Comparison of ENCODE assay signal across 18 mouse cellular contexts in genomic region chr2:155524378-155524777, GRCm38 (mm10). TPM values are rescaled to one million over a fixed set of nuclear protein-coding genes. Genes with fewer than 3 reads are reported as not detected.
DNase-seq lines count a peak whose midpoint lies in the region; ATAC-seq and TF ChIP-seq lines count a peak whose summit lies in the region.
"Had no signal": no experiment of that assay in that cellular context is flagged by ENCODE, and none has a peak within 500 bp of the region (broad histone marks: within the 10 kb centered on the region; RNA-seq: fewer than 3 reads in every experiment).

No protein-coding gene starts in this region.

- WGBS in kidney, embryonic 14.5 days: 69% methylated on average over 1 of the region's 1 CpGs
- 28% methylated on average over 1 of the region's 1 CpGs for WGBS in stomach, postnatal 0 days

- no peak overlapping the region for H3K27ac ChIP-seq in kidney, embryonic 14.5 days (ENCODE audit: low read depth, low read length)
- H3K27ac ChIP-seq in stomach, postnatal 0 days (replicated peaks): no peak overlapping the region
- H3K27ac ChIP-seq: embryonic facial prominence, embryonic 12.5 days; forebrain, embryonic 12.5 days; hindbrain, embryonic 15.5 days had no signal

- DNase-seq in 416B (ENCODE audit: low read depth): peak; percentile 91
- DNase-seq in MN1 (ENCODE audit: low spot score): peak; percentile 51
- DNase-seq in fat pad, adult 2 months (ENCODE audit: extremely low read depth, low read depth, low spot score): peak; percentile 72
- no peak for DNase-seq in kidney, postnatal 10 days
- no peak for DNase-seq in stomach, postnatal 0 days (ENCODE audit: low spot score)
- DNase-seq: adrenal gland, adult 8-10 months; B cell, adult 2 months; cerebellum, adult 11 months; cerebellum, adult 8-10 months; cerebellum, postnatal 14 days; gastrocnemius, postnatal 10 days had no signal

- ATAC-seq in kidney, embryonic 14.5 days (ENCODE audit: low FRiP score, low TSS enrichment): no peak
- no peak for ATAC-seq in stomach, postnatal 0 days (ENCODE audit: low FRiP score, low TSS enrichment)
- ATAC-seq: forebrain, embryonic 16.5 days had no signal

- no peak overlapping the region for H3ac ChIP-seq in myocyte (ENCODE audit: control insufficient read depth, insufficient read length)

- no peak for TF ChIP-seq POLR2A in myocyte (IDR thresholded peaks at IDR 0.05; ENCODE audit: insufficient read length, low read depth)

- no peaks in the 10 kb centered on the region for H3K79me2 ChIP-seq in myocyte (ENCODE audit: control insufficient read depth, insufficient read depth)

- no peaks in the 10 kb centered on the region for H3K36me3 ChIP-seq in myocyte (ENCODE audit: control insufficient read depth, insufficient read depth)
- no peaks in the 10 kb centered on the region for H3K36me3 ChIP-seq in kidney, embryonic 14.5 days (ENCODE audit: control insufficient read depth, insufficient read depth, low read length)
- no peaks in the 10 kb centered on the region for H3K36me3 ChIP-seq in stomach, postnatal 0 days (ENCODE audit: control insufficient read depth, insufficient read depth, low read length)
- H3K36me3 ChIP-seq: embryonic facial prominence, embryonic 12.5 days; forebrain, embryonic 12.5 days; heart, embryonic 12.5 days had no signal

- no peaks in the 10 kb centered on the region for H3K4me1 ChIP-seq in kidney, embryonic 14.5 days (ENCODE audit: control insufficient read depth, insufficient read depth, low read length)
- H3K4me1 ChIP-seq in stomach, postnatal 0 days (replicated peaks; ENCODE audit: control insufficient read depth, insufficient read depth): no peaks in the 10 kb centered on the region
- H3K4me1 ChIP-seq: embryonic facial prominence, embryonic 12.5 days; forebrain, embryonic 12.5 days; heart, embryonic 12.5 days; hindbrain, embryonic 15.5 days had no signal

- no peaks in the 10 kb centered on the region for H3K9me3 ChIP-seq in kidney, embryonic 14.5 days (ENCODE audit: control insufficient read depth, low read length)
- H3K9me3 ChIP-seq in stomach, postnatal 0 days (ENCODE audit: control insufficient read depth, low read length): no peaks in the 10 kb centered on the region
- H3K9me3 ChIP-seq: embryonic facial prominence, embryonic 12.5 days; forebrain, embryonic 12.5 days; heart, embryonic 12.5 days; hindbrain, embryonic 15.5 days had no signal

- no peak overlapping the region for H3K9ac ChIP-seq in kidney, embryonic 14.5 days (ENCODE audit: low read depth, low read length)
- no peak overlapping the region for H3K9ac ChIP-seq in stomach, postnatal 0 days (ENCODE audit: low read length)
- H3K9ac ChIP-seq: embryonic facial prominence, embryonic 12.5 days; forebrain, embryonic 12.5 days; heart, embryonic 12.5 days; hindbrain, embryonic 15.5 days had no signal

- no peaks in the 10 kb centered on the region for H3K27me3 ChIP-seq in myocyte (ENCODE audit: control insufficient read depth, insufficient read depth, insufficient read length)
- no peaks in the 10 kb centered on the region for H3K27me3 ChIP-seq in kidney, embryonic 14.5 days (ENCODE audit: control insufficient read depth, insufficient read depth, low read length)
- no peaks in the 10 kb centered on the region for H3K27me3 ChIP-seq in stomach, postnatal 0 days (ENCODE audit: control insufficient read depth, insufficient read depth, low read length)
- H3K27me3 ChIP-seq: embryonic facial prominence, embryonic 12.5 days; forebrain, embryonic 12.5 days; heart, embryonic 12.5 days; hindbrain, embryonic 15.5 days had no signal

- no peak overlapping the region for H3K4me3 ChIP-seq in myocyte
- no peak overlapping the region for H3K4me3 ChIP-seq in kidney, embryonic 14.5 days (ENCODE audit: low read length)
- no peak overlapping the region for H3K4me3 ChIP-seq in stomach, postnatal 0 days (ENCODE audit: low read depth, low read length)
- H3K4me3 ChIP-seq: embryonic facial prominence, embryonic 12.5 days; forebrain, embryonic 12.5 days; heart, embryonic 12.5 days; hindbrain, embryonic 15.5 days had no signal

- no peak for TF ChIP-seq EP300 in stomach, postnatal 0 days (optimal IDR thresholded peaks at IDR 0.05)

- H3K4me2 ChIP-seq in myocyte (ENCODE audit: low read depth): no peak overlapping the region
- H3K4me2 ChIP-seq in kidney, embryonic 14.5 days (replicated peaks; ENCODE audit: low read depth, low read length): no peak overlapping the region
- H3K4me2 ChIP-seq in stomach, postnatal 0 days (replicated peaks; ENCODE audit: low read depth): no peak overlapping the region
- H3K4me2 ChIP-seq: embryonic facial prominence, embryonic 12.5 days; forebrain, embryonic 12.5 days; heart, embryonic 12.5 days; hindbrain, embryonic 15.5 days had no signal

- TF ChIP-seq CTCF in stomach, postnatal 0 days (IDR thresholded peaks at IDR 0.05; ENCODE audit: low read depth): no peak

TF ChIP-seq in myocyte, 11 proteins besides CTCF, POLR2A, EP300 and RAD21:
- TF ChIP-seq MYOD1 (IDR thresholded peaks at IDR 0.05; ENCODE audit: control insufficient read depth in 1 of 3, insufficient read length in 2 of 3, low read depth in 2 of 3) (peak in 1 of 3 experiments; percentile 3), MAX (IDR thresholded peaks at IDR 0.05; ENCODE audit: low read depth) (no peak), MYOG (IDR thresholded peaks at IDR 0.05; ENCODE audit: control insufficient read depth in 1 of 3, insufficient read depth in 1 of 3, insufficient read length in 2 of 3, low read depth in 2 of 3) (peak in 1 of 3 experiments; percentile 10), SRF (IDR thresholded peaks at IDR 0.05; ENCODE audit: control insufficient read depth, insufficient read length, low read depth) (no peak), CEBPB (IDR thresholded peaks at IDR 0.05; ENCODE audit: insufficient read depth, poor library complexity, severe bottlenecking) (0 out of 2 replicates have a peak, but pooled peaks have one; percentile 51)

RNA-seq across cellular contexts. Expression of gene Ggt7, which starts 6.3 kb away (rescaled TPM):
- 6.6 TPM for polyA plus RNA-seq in myocyte (2012; fragmentation: generic; extraction: Trizol)
- 1.1 and 1.9 TPM in 2 replicates for polyA plus RNA-seq in kidney, embryonic 14.5 days (2014; fragmentation: Nextera tagmentation; extraction: Ambion mirVana)
- 2.6 and 2.9 TPM in 2 replicates for polyA plus RNA-seq in stomach, postnatal 0 days (2015; fragmentation: Nextera tagmentation; extraction: Ambion mirVana)

RNA-seq across cellular contexts. Expression of gene Acss2, which starts 6.6 kb away (rescaled TPM):
- polyA plus RNA-seq in myocyte (2012; fragmentation: generic; extraction: Trizol): 25.8 TPM
- 5.5 and 10.0 TPM in 2 replicates for polyA plus RNA-seq in kidney, embryonic 14.5 days (2014; fragmentation: Nextera tagmentation; extraction: Ambion mirVana)
- 10.3 and 13.6 TPM in 2 replicates for polyA plus RNA-seq in stomach, postnatal 0 days (2015; fragmentation: Nextera tagmentation; extraction: Ambion mirVana)

RNA-seq across cellular contexts. Expression of gene Ncoa6, which starts 50.7 kb away (rescaled TPM):
- 11.0 TPM for polyA plus RNA-seq in myocyte (2012; fragmentation: generic; extraction: Trizol)
- polyA plus RNA-seq in kidney, embryonic 14.5 days (2014; fragmentation: Nextera tagmentation; extraction: Ambion mirVana): 25.5 and 30.0 TPM in 2 replicates
- polyA plus RNA-seq in stomach, postnatal 0 days (2015; fragmentation: Nextera tagmentation; extraction: Ambion mirVana): 10.6 and 11.3 TPM in 2 replicates

Comparison
In these comparisons a context has a peak if more than half of its experiments do, and no peak if none do; other contexts are left out.
1. DNase-seq: peak in 416B (single experiment), MN1 (single experiment) and fat pad, adult 2 months (single experiment); none in kidney, postnatal 10 days (single experiment) and stomach, postnatal 0 days (single experiment).